In the genomic region with DNA sequence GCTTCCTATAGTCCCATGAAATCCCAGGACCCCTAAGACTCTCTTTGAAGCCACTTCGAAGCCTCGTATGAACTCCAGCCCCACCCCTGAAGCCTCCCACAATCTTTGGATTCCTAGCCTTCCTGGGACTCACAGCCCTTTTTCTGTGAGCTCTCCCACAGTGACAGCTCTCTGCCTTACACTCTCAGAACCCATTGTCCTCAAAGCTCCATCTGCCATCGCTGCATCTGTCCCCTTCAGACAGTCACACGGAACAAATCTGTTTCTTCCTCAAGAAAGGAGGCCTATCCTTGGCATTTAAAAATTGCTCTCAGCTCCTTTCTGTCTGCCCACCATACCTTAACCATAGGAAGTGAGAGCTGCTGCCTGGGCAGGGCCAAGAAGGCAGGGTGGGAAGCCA, we compare ENCODE assay signal across 17 mouse cellular contexts.
DNase-seq lines count a peak whose midpoint lies in the region.
"Had no signal": no experiment of that assay in that cellular context is flagged by ENCODE, and none has a peak within 500 bp of the region (broad histone marks: within the 10 kb centered on the region; RNA-seq: fewer than 3 reads in every experiment).

No protein-coding gene starts in this region.

- intact Hi-C loops in gastrocnemius, postnatal 14 days (cut with DNase I; ENCODE audit: low total_unique reads): no loop called here

- DNase-seq in layer of hippocampus, adult 11-12 months (ENCODE audit: low spot score): peak; percentile 44
- no peak for DNase-seq in layer of hippocampus, postnatal 10 days (ENCODE audit: low spot score in 2 of 2)
- peak; percentile 62 to 81 for DNase-seq in layer of hippocampus, adult 18-20 months (ENCODE audit: low spot score in 2 of 2)
- peak; percentile 16 for DNase-seq in layer of hippocampus, adult 9-10 months (ENCODE audit: low spot score)
- DNase-seq in layer of hippocampus, postnatal 36 days: peak; percentile 45 to 46
- DNase-seq in gastrocnemius, postnatal 14 days: no peak
- no peak for DNase-seq in adrenal gland, postnatal 4 days (ENCODE audit: low spot score in 2 of 2)
- DNase-seq: adrenal gland, adult 2 months; adrenal gland, postnatal 14 days; B cell, adult 2 months; cerebellum, adult 18-20 months; cerebellum, adult 9-10 months; cerebellum, postnatal 14 days; gastrocnemius, postnatal 36 days; heart, adult 18-20 months; heart, postnatal 10 days; heart, postnatal 36 days had no signal

Comparison
In these comparisons a context has a peak if more than half of its experiments do, and no peak if none do; other contexts are left out.
1. DNase-seq: peak in layer of hippocampus, adult 11-12 months (single experiment), layer of hippocampus, adult 18-20 months (2 of 2), layer of hippocampus, adult 9-10 months (single experiment) and layer of hippocampus, postnatal 36 days (2 of 2); none in layer of hippocampus, postnatal 10 days (0 of 2), gastrocnemius, postnatal 14 days (single experiment) and adrenal gland, postnatal 4 days (0 of 2).